Mouse (Mus musculus) megakaryocyte, embryonic 14.5 days (primary cell): ENCODE results near the gene Tmem79.

ENCODE experiments used
- FLI1 ChIP-seq: IDR thresholded peaks from 2 replicates; pipeline ENCODE4 v1.6.1; 2012; ENCODE audit warnings: low read length, inconsistent platforms, mixed read lengths
- GATA1 ChIP-seq: IDR thresholded peaks from 3 replicates; pipeline ENCODE4 v1.6.1; 2012; ENCODE audit warnings: mixed read lengths, low read length, inconsistent platforms, borderline replicate concordance

DNA sequence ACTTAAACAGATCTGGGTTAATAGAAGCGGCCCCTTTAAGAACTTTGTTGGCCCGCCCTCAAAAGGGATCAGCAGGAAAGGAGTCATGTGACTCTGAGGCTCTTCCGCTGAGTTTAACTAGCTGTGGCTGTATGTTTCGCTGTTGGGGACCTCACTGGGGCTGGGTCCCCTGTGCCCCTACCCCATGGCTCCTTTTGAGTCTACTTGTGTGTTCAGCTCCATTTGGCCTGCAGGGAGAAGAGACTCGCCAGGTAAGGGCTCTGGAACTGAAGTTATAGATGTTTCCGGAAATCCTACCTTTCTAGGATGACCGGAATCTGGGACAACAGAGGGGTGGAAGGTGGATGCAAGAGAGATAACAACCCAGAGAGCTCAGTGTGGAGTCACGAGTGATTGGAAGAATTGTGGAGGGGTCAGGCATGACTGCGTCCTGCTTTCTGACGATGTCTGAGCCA is 11.0 kb downstream of the Tmem79 start, which contains the start of gene Glmp:
- TF ChIP-seq GATA1 (no peak), FLI1 (no peak)
